ENCODE assay signal across 8 mouse cellular contexts in the genomic region with DNA sequence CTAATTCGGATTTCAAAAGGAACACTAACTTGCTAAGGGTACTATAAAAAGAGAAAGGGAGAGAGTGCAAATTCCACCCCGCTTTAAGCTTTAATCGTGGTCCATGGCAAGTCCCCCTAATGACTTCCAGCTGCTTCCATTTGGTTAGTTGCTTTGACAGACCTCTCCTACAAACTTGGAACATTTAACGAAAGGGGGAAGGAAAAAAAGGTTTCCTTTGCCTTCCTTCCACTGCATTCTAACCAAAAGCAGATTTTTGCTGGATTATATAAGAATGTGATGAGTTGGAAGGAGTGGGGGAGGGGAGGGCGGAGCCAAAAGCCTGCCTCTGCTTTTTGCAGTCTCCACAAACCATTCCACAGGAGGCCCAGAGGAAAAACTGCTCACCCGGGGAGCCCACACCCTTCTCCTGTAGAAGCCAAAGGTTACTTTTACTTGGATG. TPM values are rescaled to one million over a fixed set of nuclear protein-coding genes. Genes with fewer than 3 reads are reported as not detected.
DNase-seq lines count a peak whose midpoint lies in the region; ATAC-seq and TF ChIP-seq lines count a peak whose summit lies in the region.

No protein-coding gene starts in this region.

- no peaks in the 10 kb centered on the region for H3K9me3 ChIP-seq in liver, embryonic 14.5 days (ENCODE audit: control insufficient read depth, low read length)

- WGBS in liver, embryonic 14.5 days (ENCODE audit: insufficient replicate concordance), result 24% methylated on average over 6 of the region's 6 CpGs
- 68% methylated on average over 6 of the region's 6 CpGs for WGBS in thymus, adult 2 months

- H3K27me3 ChIP-seq in liver, embryonic 14.5 days (ENCODE audit: control insufficient read depth, insufficient read depth, low read length), result no peaks in the 10 kb centered on the region
- H3K27me3 ChIP-seq in testis, adult 2 months (ENCODE audit: control insufficient read depth, insufficient read depth, low read length), result no peaks in the 10 kb centered on the region
- H3K27me3 ChIP-seq in thymus, adult 2 months (ENCODE audit: control insufficient read depth, insufficient read depth, low read length), result no peaks in the 10 kb centered on the region

- no peak for TF ChIP-seq CTCF in embryonic fibroblast, embryonic 13.5 days (IDR thresholded peaks at IDR 0.05; ENCODE audit: borderline replicate concordance, insufficient read depth, low read length)
- TF ChIP-seq CTCF in liver, embryonic 14.5 days (IDR thresholded peaks at IDR 0.05; ENCODE audit: low read depth), result no peak
- no peak for TF ChIP-seq CTCF in testis, adult 2 months (IDR thresholded peaks at IDR 0.05; ENCODE audit: control insufficient read depth, insufficient read depth, insufficient replicate concordance, low read depth, low read length)
- no peak for TF ChIP-seq CTCF in thymus, adult 2 months (IDR thresholded peaks at IDR 0.05; ENCODE audit: borderline replicate concordance, control insufficient read depth, extremely low read depth, insufficient read depth, low read length, poor library complexity)

- intact Hi-C loops in heart, postnatal 36 days (cut with DNase I), result loop anchor here (2.0 kb wide), 1 partner anchor 39 kb away; no protein-coding TSS in a partner anchor

- peak; percentile 31 for TF ChIP-seq POLR2A in embryonic fibroblast, embryonic 13.5 days (IDR thresholded peaks at IDR 0.05; ENCODE audit: low read depth, low read length)
- TF ChIP-seq POLR2A in testis, adult 2 months (IDR thresholded peaks at IDR 0.05; ENCODE audit: control insufficient read depth, low read depth, low read length), result no peak
- no peak for TF ChIP-seq POLR2A in thymus, adult 2 months (IDR thresholded peaks at IDR 0.05; ENCODE audit: control insufficient read depth, extremely low read depth, insufficient read depth, low read length, poor library complexity)

- DNase-seq in right cerebral cortex, adult 2 months (ENCODE audit: low spot score in 2 of 2), result peak; percentile 10 to 16
- no peak for DNase-seq in right cerebral cortex, postnatal 36 days (ENCODE audit: low spot score in 2 of 2)
- peak; percentile 53 to 62 for DNase-seq in heart, postnatal 36 days
- no peak for DNase-seq in liver, embryonic 14.5 days (ENCODE audit: low read depth in 3 of 3, low spot score in 3 of 3)
- DNase-seq in thymus, adult 2 months, result no peak
- DNase-seq in cerebellum, adult 11 months, result no peak

- H3K4me3 ChIP-seq in embryonic fibroblast, embryonic 13.5 days (ENCODE audit: insufficient read depth, low read length), result no peak overlapping the region
- H3K4me3 ChIP-seq in liver, embryonic 14.5 days (ENCODE audit: insufficient read depth in 1 of 2, low read depth in 2 of 2, low read length in 2 of 2), result no peak overlapping the region
- H3K4me3 ChIP-seq in testis, adult 2 months (ENCODE audit: control insufficient read depth, low read depth, low read length), result no peak overlapping the region
- no peak overlapping the region for H3K4me3 ChIP-seq in thymus, adult 2 months (ENCODE audit: control insufficient read depth, insufficient read depth, low read length)

- no peak overlapping the region for H3K9ac ChIP-seq in liver, embryonic 14.5 days (replicated peaks)

- 0 out of 2 replicates have a peak overlapping the region, but pooled peaks have one; percentile 20 for H3K4me2 ChIP-seq in liver, embryonic 14.5 days (ENCODE audit: low read depth)

- H3K27ac ChIP-seq in embryonic fibroblast, embryonic 13.5 days (ENCODE audit: insufficient read depth, low read length), result peak overlapping the region; percentile 93
- H3K27ac ChIP-seq in liver, embryonic 14.5 days, result no peak overlapping the region
- H3K27ac ChIP-seq in testis, adult 2 months (ENCODE audit: control insufficient read depth, insufficient read depth, low read depth, low read length), result peak overlapping the region; percentile 79; the same call in 1 of the 2 replicates
- H3K27ac ChIP-seq in thymus, adult 2 months (ENCODE audit: control insufficient read depth, insufficient read depth, low read length), result no peak overlapping the region

- no peak for TF ChIP-seq EP300 in liver, embryonic 14.5 days (IDR thresholded peaks at IDR 0.05; ENCODE audit: low read depth)

- no peak for ATAC-seq in liver, embryonic 14.5 days (ENCODE audit: insufficient read depth)

- H3K36me3 ChIP-seq in liver, embryonic 14.5 days (replicated peaks; ENCODE audit: control insufficient read depth, insufficient read depth, low read depth), result no peaks in the 10 kb centered on the region
- no peaks in the 10 kb centered on the region for H3K36me3 ChIP-seq in testis, adult 2 months (ENCODE audit: control insufficient read depth, insufficient read depth, low read length)
- no peaks in the 10 kb centered on the region for H3K36me3 ChIP-seq in thymus, adult 2 months (ENCODE audit: control insufficient read depth, insufficient read depth, low read length)

- H3K4me1 ChIP-seq in embryonic fibroblast, embryonic 13.5 days (ENCODE audit: control insufficient read depth, insufficient read depth, low read length), result peaks cover 8% of the 10 kb centered on the region
- H3K4me1 ChIP-seq in liver, embryonic 14.5 days (replicated peaks; ENCODE audit: control insufficient read depth in 2 of 2, insufficient read depth in 2 of 2, low read length in 1 of 2), result peaks cover 0 to 13% of the 10 kb centered on the region in 2 experiments; a peak in 2 of 4 replicates
- H3K4me1 ChIP-seq in testis, adult 2 months (ENCODE audit: control insufficient read depth, insufficient read depth, low read length), result peaks cover 10% of the 10 kb centered on the region
- no peaks in the 10 kb centered on the region for H3K4me1 ChIP-seq in thymus, adult 2 months (replicated peaks; ENCODE audit: control insufficient read depth, insufficient read depth, low read length)

RNA-seq across cellular contexts. Expression of a gene that starts 47.0 kb away (rescaled TPM):
- 3,465 and 4,838 TPM in 2 replicates for polyA plus RNA-seq in embryonic fibroblast, embryonic 13.5 days (2011; ENCODE audit: insufficient read length, low read depth, missing spikeins)
- total RNA-seq in heart, postnatal 36 days (2021), result 100 to 1,000 TPM; 137 to 156 TPM
- 8.4 and 16.2 TPM in 2 replicates for polyA plus RNA-seq in liver, embryonic 14.5 days (2012; rRNA removed)
- 22.8 and 28.4 TPM in 2 replicates for polyA plus RNA-seq in liver, embryonic 14.5 days (2014; fragmentation: Nextera tagmentation; extraction: Ambion mirVana)
- 23.3 and 27.5 TPM in 2 replicates for polyA plus RNA-seq in testis, adult 2 months (2012; rRNA removed)
- polyA plus RNA-seq in thymus, adult 2 months (2012; rRNA removed), result 20.7 and 21.5 TPM in 2 replicates

Comparison
In these comparisons a context has a peak if more than half of its experiments do, and no peak if none do; other contexts are left out.
1. DNase-seq: peak in right cerebral cortex, adult 2 months (2 of 2) and heart, postnatal 36 days (2 of 2); none in right cerebral cortex, postnatal 36 days (0 of 2), liver, embryonic 14.5 days (0 of 3), thymus, adult 2 months (single experiment) and cerebellum, adult 11 months (single experiment).
2. H3K27ac ChIP-seq: peak in embryonic fibroblast, embryonic 13.5 days (single experiment) and testis, adult 2 months (single experiment); none in liver, embryonic 14.5 days (single experiment) and thymus, adult 2 months (single experiment).
3. RNA of a gene that starts 47.0 kb away (polyA plus RNA-seq): 3,465 to 4,838 TPM in embryonic fibroblast, embryonic 13.5 days; 23.3 to 27.5 TPM in testis, adult 2 months, 8.4 to 28.4 TPM in liver, embryonic 14.5 days and 20.7 to 21.5 TPM in thymus, adult 2 months; every median in the first group is over 100 times any median in the second.